In genomic region chr4:140813358-140814185, GRCm38 (mm10) we compare ENCODE assay signal across 9 mouse cellular contexts. TPM values are rescaled to one million over a fixed set of nuclear protein-coding genes. Genes with fewer than 3 reads are reported as not detected.
A peak's percentile ranks its signal among the peaks of the same experiment; 100 is the strongest.
DNase-seq lines count a peak whose midpoint lies in the region; ATAC-seq and TF ChIP-seq lines count a peak whose summit lies in the region.
"Had no signal": no experiment of that assay in that cellular context is flagged by ENCODE, and none has a peak within 500 bp of the region (broad histone marks: within the 10 kb centered on the region; RNA-seq: fewer than 3 reads in every experiment).

No protein-coding gene starts in this region.

- no peaks in the 10 kb centered on the region for H3K36me3 ChIP-seq in kidney, adult 2 months (ENCODE audit: control insufficient read depth, insufficient read depth, low read length)
- no peaks in the 10 kb centered on the region for H3K36me3 ChIP-seq in ES-E14 (ENCODE audit: control insufficient read depth, insufficient read depth, low read length, poor library complexity, severe bottlenecking)
- no peaks in the 10 kb centered on the region for H3K36me3 ChIP-seq in forebrain, embryonic 13.5 days (ENCODE audit: poor library complexity, severe bottlenecking)
- no peaks in the 10 kb centered on the region for H3K36me3 ChIP-seq in liver, embryonic 15.5 days (replicated peaks)

- TF ChIP-seq CTCF in kidney, adult 2 months (conservative IDR thresholded peaks at IDR 0.05; ENCODE audit: insufficient read depth, insufficient read length, low read depth, low read length): no peak

- no peak for DNase-seq in kidney, adult 2 months
- DNase-seq in kidney, adult 8-10 months: no peak
- no peak for DNase-seq in ES-E14 (ENCODE audit: low read depth, low spot score)
- no peak for DNase-seq in thymus, postnatal 25 days
- DNase-seq in urinary bladder, postnatal 25 days (ENCODE audit: low spot score): no peak
- DNase-seq in gastrocnemius, postnatal 10 days: no peak
- DNase-seq: layer of hippocampus, adult 9-11 months had no signal

- H3K27me3 ChIP-seq in kidney, adult 2 months (replicated peaks; ENCODE audit: control insufficient read depth, insufficient read depth, low read length): no peaks in the 10 kb centered on the region
- peaks cover 14% of the 10 kb centered on the region; the same call in 1 of the 2 replicates for H3K27me3 ChIP-seq in forebrain, embryonic 13.5 days
- peaks cover 36% of the 10 kb centered on the region for H3K27me3 ChIP-seq in liver, embryonic 15.5 days

- 32% methylated on average over 13 of the region's 13 CpGs for WGBS in kidney, adult 2 months
- WGBS in forebrain, embryonic 13.5 days: 17% methylated on average over 13 of the region's 13 CpGs
- 37% methylated on average over 13 of the region's 13 CpGs for WGBS in liver, embryonic 15.5 days (ENCODE audit: insufficient replicate concordance)

- TF ChIP-seq POLR2A in kidney, adult 2 months (IDR thresholded peaks at IDR 0.05; ENCODE audit: low read depth, low read length): no peak

- no peaks in the 10 kb centered on the region for H3K4me1 ChIP-seq in kidney, adult 2 months (ENCODE audit: control insufficient read depth, insufficient read depth, low read length)
- H3K4me1 ChIP-seq in ES-E14 (ENCODE audit: control insufficient read depth in 2 of 2, insufficient read depth in 2 of 2, low read length in 2 of 2, poor library complexity in 1 of 2): peaks cover 0 to 31% of the 10 kb centered on the region in 2 experiments; a peak in 2 of 4 replicates
- H3K4me1 ChIP-seq in forebrain, embryonic 13.5 days: peaks cover 27% of the 10 kb centered on the region
- peaks cover 80% of the 10 kb centered on the region for H3K4me1 ChIP-seq in liver, embryonic 15.5 days (replicated peaks)

- H3K4me3 ChIP-seq in kidney, adult 2 months (ENCODE audit: insufficient read depth, low read depth, low read length): peak overlapping the region; percentile 59
- H3K4me3 ChIP-seq in ES-E14 (ENCODE audit: insufficient read depth in 1 of 2, low read depth in 1 of 2, low read length in 2 of 2, poor library complexity in 1 of 2, severe bottlenecking in 1 of 2): peak overlapping the region; percentile 25 to 31; a peak in 3 of 4 replicates
- no peak overlapping the region for H3K4me3 ChIP-seq in forebrain, embryonic 13.5 days
- H3K4me3 ChIP-seq in liver, embryonic 15.5 days (replicated peaks): peak overlapping the region; percentile 64

- in situ Hi-C loops in ES-E14 (cut with MboI; ENCODE audit: low sequenced_read_pairs in 2 of 2, unreplicated experiment in 2 of 2): no loop called here

- no peak for ATAC-seq in forebrain, embryonic 13.5 days
- ATAC-seq in liver, embryonic 15.5 days (ENCODE audit: insufficient read depth): no peak

- H3K9ac ChIP-seq in ES-E14 (ENCODE audit: insufficient read depth, low read depth, low read length, poor library complexity, severe bottlenecking): peak overlapping the region; percentile 9; the same call in 1 of the 2 replicates
- no peak overlapping the region for H3K9ac ChIP-seq in forebrain, embryonic 13.5 days
- no peak overlapping the region for H3K9ac ChIP-seq in liver, embryonic 15.5 days

- no peaks in the 10 kb centered on the region for H3K9me3 ChIP-seq in ES-E14 (ENCODE audit: control insufficient read depth, insufficient read depth, low read depth, low read length)
- H3K9me3 ChIP-seq in forebrain, embryonic 13.5 days (replicated peaks): no peaks in the 10 kb centered on the region
- no peaks in the 10 kb centered on the region for H3K9me3 ChIP-seq in liver, embryonic 15.5 days (replicated peaks)

- H3K4me2 ChIP-seq in forebrain, embryonic 13.5 days: peak overlapping the region; percentile 51
- H3K4me2 ChIP-seq in liver, embryonic 15.5 days: peak overlapping the region; percentile 92

- no peak overlapping the region for H3K27ac ChIP-seq in kidney, adult 2 months (ENCODE audit: insufficient read depth, low read depth, low read length)
- H3K27ac ChIP-seq in ES-E14 (ENCODE audit: insufficient read depth, low read depth, low read length, poor library complexity, severe bottlenecking): no peak overlapping the region
- H3K27ac ChIP-seq in forebrain, embryonic 13.5 days: no peak overlapping the region
- no peak overlapping the region for H3K27ac ChIP-seq in liver, embryonic 15.5 days (replicated peaks)

TF ChIP-seq in ES-E14, 5 proteins besides CTCF, POLR2A, EP300 and RAD21:
- TF ChIP-seq ZC3H11A (IDR thresholded peaks at IDR 0.05; ENCODE audit: borderline replicate concordance, low read depth, low read length) (no peak), ZNF384 (IDR thresholded peaks at IDR 0.05; ENCODE audit: low read depth, low read length) (no peak), HCFC1 (IDR thresholded peaks at IDR 0.05; ENCODE audit: borderline replicate concordance, insufficient read depth, low read length) (no peak), CHD2 (IDR thresholded peaks at IDR 0.05; ENCODE audit: low read depth, low read length) (no peak), MAFK (IDR thresholded peaks at IDR 0.05; ENCODE audit: insufficient read depth, low read depth, low read length) (no peak)

RNA-seq across cellular contexts. Expression of gene Padi3, which starts 3.1 kb away (rescaled TPM):
- 0.03 TPM in 2 replicates for polyA plus RNA-seq in kidney, adult 2 months (2012; rRNA removed)
- total RNA-seq in ES-E14 (2012; rRNA removed): 1.2 and 1.6 TPM in 2 replicates
- polyA plus RNA-seq in forebrain, embryonic 13.5 days (2015; fragmentation: Nextera tagmentation; extraction: Ambion mirVana): 0.05 TPM in 1 of 2 replicates, not detected in the other
- polyA plus RNA-seq in liver, embryonic 15.5 days (2015; fragmentation: Nextera tagmentation; extraction: Ambion mirVana): 0.12 and 0.17 TPM in 2 replicates
- total RNA-seq in gastrocnemius, postnatal 10 days (2021): under 1 TPM; 0.65 to 0.75 TPM

RNA-seq across cellular contexts. Expression of gene Padi1, which starts 32.0 kb away (rescaled TPM):
- polyA plus RNA-seq in kidney, adult 2 months (2012; rRNA removed): 0.13 and 0.23 TPM in 2 replicates
- total RNA-seq in ES-E14 (2012; rRNA removed): 0.09 and 0.16 TPM in 2 replicates
- polyA plus RNA-seq in forebrain, embryonic 13.5 days (2015; fragmentation: Nextera tagmentation; extraction: Ambion mirVana): 0.09 TPM in 1 of 2 replicates, not detected in the other
- polyA plus RNA-seq in liver, embryonic 15.5 days (2015; fragmentation: Nextera tagmentation; extraction: Ambion mirVana): 0.02 and 0.03 TPM in 2 replicates
- under 1 TPM in 1 of 2 experiments, not detected in 1; 0.09 TPM for total RNA-seq in gastrocnemius, postnatal 10 days (2021)

RNA-seq across cellular contexts. Expression of gene Padi4, which starts 39.5 kb away (rescaled TPM):
- polyA plus RNA-seq in kidney, adult 2 months (2012; rRNA removed): 0.38 and 0.44 TPM in 2 replicates
- 1.7 and 2.1 TPM in 2 replicates for total RNA-seq in ES-E14 (2012; rRNA removed)
- 0.26 and 0.30 TPM in 2 replicates for polyA plus RNA-seq in forebrain, embryonic 13.5 days (2015; fragmentation: Nextera tagmentation; extraction: Ambion mirVana)
- 2.8 and 4.1 TPM in 2 replicates for polyA plus RNA-seq in liver, embryonic 15.5 days (2015; fragmentation: Nextera tagmentation; extraction: Ambion mirVana)
- total RNA-seq in gastrocnemius, postnatal 10 days (2021): under 1 TPM; 0.35 to 0.90 TPM
